Mouse (Mus musculus) frontal cortex, postnatal 36 days (tissue): ENCODE measurements around the gene Capn8.
A peak's percentile ranks its signal among the peaks of the same experiment; 100 is the strongest.

Source experiments
- DNase-seq, 2 experiments: peaks; one replicate each; pipeline ENCODE4 v3.0.0; 2022; ENCODE audit warnings: low spot score in 2 of 2

The Capn8 gene

DNA sequence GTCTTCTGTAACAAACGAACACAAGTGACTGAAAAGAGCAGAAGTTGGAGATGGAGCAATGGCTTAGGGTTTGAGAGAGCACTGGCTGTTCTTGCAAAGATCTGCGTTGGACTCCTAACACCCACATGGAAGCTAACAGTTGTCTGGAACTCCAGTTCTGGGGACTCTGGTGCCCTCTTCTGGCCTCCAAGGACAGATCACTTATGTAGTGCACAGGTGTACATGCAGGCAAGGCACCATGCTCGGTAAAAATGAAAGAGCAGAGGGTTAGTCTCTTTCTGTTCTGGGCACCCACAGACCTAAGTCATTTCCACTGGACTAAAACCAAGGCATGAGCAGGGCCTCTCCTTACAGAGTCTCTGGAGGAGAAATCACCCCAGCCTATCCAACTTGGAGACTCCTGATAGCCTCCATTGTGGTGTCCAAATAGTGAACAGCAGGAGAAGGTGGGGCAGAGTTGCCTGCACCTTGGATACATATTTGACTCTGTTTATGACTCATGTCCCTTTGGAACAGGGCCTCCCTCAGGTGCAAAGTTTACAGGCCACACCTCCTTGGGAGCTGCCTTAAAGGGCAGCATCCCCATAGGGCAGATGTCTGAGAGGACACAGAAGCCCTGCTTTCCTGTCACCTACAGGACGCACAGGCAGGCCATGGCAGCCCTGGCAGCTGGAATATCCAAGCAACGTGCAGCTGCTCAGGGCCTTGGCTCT is at the start of gene Capn8:
Gene Capn8 (plus strand): TSS at position 600 of the 713 bp plus-strand sequence.
- DNase-seq = no peak

DNA sequence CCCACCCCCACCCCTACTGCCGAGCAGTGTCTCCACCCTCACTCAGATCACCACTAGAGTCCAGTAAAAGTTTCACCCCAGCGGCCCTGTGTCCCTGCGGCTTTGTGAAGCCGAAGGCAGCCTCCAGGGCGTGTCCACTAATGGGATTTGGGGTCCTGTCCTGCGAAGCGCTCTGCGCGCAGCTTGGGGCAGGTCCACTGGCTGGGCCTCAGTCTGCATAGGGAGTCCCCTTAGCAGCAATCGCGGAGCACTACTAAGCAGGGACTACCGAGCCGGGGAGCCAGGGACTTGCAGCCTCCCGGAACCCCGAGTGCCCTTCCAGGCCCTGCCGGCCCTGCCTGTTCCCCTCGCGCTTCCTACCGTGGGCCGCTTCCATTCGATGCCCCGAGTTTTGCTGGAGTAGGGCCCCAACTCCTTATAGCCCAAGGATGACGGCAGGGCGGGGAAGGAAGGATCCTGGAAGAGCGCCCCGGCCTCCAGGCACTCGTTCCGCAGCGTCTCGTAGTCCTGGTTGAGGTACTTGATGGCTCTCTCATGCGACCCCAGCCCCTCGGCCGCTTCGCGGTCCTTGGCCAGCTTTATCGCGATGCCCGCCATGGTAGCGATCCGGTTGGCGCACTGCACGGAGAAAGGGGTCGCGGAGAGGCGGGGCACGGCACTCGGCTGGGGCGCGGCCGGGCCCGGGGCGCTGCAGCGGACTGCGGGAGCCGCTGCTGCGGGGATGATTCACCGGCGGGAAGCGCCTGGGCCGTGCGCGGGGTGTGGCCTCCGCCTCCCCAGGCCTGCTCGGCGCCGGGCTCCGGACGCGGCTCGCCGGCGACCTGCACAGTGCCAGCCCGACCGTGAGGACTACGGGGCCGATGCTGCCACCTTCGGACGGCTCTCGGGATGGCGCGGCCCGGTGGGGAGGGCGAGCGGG is 47.8 kb upstream of the Capn8 start, which contains the start of gene Capn2:
Gene Capn2 (minus strand): TSS at position 851 of the 919 bp plus-strand sequence.
- DNase-seq = peak; percentile 70 to 71

DNA sequence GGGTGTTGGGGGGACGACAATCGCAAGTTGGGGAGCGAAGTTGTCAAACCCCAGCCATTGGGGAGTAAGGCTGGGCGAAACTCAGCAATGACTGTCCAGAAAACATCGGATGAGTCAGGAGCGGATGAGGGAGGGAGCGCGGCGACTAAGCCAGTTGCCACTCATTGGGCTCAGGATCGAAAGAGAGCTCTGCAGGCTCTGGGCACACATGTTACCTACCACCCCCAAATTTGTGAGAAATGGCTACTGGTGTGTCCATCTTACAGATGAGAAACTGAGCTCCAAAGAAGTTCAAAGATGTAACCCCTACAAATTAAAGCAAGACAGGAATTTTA is 47.2 kb upstream of the Capn8 start:
- no peak for DNase-seq

DNA sequence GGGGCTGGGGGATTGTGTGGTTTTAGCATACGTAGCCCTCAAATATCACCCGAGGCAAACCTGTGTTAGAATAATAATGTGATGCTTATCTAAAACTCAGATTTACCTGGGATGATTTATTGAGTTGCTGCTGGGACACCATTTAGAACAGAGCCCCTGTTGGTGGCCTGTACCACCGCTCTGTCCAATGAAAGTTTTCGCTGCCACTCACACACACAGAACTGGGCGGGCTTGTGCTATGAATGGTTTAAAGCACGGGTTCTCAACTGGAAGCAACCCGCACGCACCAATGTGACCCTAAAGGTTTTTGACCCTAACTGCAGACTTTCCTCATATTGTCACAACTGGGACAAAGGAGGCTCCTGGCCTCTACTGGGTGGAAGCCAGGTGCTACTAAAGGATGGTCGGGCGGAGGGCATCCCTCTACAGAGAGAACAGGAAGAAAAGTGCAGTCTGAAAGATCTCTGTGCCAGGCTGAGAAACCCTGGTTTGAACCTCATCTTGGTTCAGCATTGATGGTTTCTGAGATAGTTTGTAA is 46.6 kb upstream of the Capn8 start:
- no peak for DNase-seq

DNA sequence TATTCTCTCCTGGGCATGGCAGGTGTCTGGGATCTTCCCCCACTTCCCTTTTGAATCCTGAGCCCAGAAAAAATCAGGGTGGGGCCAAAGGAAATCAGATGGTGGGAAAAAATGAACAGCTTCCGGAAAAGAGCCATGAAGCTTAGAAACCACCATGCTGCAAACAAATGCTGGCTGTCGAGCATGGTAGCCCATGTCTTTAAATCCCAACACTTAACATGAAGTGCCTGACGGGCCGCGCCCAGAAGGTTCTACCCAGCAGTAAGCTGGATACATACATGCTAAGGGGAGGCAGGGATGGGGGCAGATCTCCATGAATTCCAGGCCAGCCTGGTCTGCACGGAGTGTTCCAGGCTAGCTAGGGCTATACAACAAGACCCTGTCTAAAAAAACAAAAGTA is 46.0 kb upstream of the Capn8 start:
- no peak for DNase-seq

DNA sequence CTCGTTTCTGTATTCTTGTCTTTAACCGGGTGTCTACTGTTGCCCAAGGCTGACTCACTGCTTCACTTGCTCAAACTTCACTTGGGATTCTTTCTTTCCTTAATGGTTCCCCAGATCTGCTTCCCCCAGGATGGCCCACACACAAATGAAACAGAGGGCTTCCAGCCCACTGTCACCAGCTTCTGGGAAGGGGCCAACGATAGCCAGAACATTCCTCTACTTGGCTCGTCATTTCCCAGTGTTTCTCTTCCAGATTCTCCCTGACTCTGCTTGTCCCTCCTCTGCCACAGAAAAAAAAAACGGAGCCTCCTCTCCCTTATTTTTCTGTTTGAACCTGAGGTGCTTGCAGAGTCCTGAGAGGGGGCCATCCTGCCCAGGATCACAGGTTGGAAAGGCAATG is 45.5 kb upstream of the Capn8 start:
- DNase-seq = no peak

DNA sequence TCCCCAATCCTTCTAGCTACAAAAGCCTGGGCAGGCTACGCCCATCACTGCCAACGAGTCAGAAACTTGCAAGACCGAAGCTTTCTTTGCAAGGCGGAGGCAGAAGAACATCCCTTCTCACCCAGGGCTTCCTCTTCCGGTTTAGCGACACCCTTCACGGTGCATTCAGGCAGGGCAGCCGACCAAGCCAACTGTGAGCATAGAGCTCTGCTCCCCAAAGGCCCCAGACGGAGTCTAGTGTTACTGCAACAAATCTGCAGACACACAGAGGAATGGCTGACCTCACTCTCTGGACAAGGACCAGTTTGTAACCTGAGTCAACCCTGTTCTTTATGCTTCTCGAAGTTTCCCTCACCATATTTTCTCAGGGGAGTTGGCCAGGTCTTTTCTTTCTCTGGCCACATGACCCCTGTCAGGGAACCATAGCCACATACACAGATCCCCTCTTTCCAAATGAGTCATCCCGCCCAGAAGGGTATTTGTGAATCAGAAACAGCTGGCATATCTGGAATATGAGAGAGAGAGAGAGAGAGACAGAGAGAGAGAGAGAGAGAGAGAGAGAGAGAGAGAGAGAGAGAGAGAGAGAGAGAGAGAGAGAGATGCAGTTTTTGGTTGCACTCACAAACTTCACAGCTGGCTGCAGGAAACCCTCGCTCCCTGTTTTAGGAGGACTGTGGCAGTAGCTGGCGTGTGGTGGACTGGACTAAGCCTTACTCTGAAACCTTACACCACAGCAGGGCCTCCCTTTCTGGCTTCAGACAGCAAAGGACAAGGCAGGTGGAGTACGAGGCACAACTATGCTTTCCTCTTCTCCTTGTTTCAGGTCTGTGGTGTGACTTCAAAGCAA is 44.5 kb upstream of the Capn8 start:
- no peak for DNase-seq

DNA sequence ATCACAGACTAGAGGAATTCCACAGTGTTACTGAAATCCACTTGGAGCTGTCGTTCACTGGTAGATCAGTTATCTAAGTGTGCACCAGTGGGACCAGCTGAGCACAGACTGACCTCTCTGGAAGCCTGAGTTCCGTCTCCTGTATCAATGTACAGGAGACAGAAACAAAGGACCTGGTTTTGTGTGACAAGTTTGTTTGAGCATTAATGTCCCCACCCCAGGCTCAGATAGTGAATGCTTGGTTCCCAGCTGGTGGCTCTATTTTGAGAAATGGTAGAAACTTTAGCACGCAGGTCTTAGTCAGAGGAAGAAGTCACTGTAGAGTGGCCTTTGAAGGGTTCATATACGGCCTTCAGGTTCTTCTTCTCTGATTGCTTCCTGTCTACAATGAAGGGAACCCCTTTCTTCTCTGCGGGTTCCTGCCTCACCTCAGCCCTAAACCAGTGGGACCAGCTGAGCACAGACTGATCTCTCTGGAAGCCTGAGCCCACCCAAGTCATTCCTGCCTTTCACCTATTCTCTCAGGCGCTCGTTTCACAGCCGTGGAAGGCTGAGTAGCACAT is 43.8 kb upstream of the Capn8 start:
- DNase-seq = no peak

DNA sequence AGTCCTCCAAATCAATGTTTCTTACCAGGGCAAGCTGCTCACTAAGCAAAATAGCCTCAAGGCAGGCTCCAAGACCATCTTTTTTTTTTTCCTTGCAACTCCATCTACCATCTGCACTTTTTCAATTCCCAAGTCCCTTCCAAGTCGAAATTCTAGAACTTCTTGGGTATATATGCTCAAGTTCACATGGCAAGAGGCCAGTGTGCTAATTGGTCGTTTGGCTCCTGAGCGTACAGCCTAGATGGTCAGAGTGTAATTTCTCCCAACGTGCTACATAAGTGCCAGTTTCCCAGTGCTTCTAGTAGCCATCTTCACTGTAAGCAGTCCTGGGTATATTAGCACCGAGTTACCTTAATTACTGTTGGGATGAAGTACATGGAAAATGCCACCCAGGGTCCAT is 41.8 kb upstream of the Capn8 start:
- DNase-seq = no peak

DNA sequence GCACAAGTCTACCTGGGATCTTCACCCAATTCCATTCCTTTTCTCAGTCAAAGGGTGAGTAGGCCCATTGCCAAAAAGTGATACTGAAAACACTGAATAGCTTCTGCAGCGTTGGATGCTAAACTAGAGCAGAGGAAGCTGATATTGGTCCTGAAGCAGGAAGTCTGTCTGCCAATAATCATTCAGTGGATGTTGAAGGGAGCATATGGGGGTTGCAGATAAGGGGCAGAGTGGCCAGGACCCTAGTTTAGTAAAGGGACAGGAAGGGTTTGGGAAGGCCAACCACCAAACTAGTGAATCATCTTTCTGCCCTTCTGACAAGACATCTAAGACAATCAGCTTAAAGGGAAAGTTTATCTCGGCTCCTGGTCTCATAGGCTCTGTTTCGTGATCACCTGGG is 41.1 kb upstream of the Capn8 start:
- no peak for DNase-seq

DNA sequence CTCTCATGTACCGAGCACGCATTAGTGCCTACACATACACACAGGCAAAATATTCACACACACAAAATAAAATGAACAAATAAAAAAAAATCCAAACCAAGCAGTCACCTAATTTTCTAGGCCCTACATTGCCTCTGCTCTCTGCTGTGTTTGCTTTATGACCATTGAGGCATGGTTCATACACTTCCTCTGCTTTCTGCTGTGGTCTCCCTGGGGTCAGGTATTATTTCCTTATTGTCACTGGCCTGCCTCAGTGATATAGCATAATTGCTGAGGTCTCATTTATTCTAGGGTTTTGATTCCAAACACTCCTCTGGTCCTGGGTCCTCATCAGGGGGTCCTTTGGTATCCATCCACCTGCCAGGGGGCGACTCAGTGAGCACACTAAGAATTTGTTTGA is 39.2 kb upstream of the Capn8 start:
- DNase-seq = no peak

DNA sequence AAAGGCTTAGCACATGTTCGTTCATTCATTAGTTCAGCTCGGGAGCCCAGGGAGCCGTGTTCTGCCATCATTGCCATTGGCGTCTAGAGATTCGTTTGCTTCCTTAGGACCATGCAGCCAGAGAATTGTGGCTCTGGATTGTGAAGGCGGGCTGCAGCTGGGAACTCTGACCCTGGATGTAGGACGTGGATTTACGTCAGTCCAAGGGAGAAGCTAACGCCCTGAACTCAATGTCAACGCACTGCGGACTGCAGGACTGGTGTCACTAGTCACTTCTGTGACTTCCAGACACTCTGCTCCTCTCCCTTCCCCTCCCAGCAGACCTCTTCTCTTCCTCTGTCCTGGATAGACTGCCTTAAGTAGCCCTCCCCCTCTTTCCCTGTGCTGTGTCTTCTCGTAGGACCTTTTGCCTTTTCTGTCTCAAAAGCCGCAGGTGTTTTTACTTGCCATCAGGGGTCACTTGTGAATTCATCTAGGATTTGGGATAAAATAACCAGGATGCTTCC is 37.5 kb upstream of the Capn8 start:
- DNase-seq = no peak

DNA sequence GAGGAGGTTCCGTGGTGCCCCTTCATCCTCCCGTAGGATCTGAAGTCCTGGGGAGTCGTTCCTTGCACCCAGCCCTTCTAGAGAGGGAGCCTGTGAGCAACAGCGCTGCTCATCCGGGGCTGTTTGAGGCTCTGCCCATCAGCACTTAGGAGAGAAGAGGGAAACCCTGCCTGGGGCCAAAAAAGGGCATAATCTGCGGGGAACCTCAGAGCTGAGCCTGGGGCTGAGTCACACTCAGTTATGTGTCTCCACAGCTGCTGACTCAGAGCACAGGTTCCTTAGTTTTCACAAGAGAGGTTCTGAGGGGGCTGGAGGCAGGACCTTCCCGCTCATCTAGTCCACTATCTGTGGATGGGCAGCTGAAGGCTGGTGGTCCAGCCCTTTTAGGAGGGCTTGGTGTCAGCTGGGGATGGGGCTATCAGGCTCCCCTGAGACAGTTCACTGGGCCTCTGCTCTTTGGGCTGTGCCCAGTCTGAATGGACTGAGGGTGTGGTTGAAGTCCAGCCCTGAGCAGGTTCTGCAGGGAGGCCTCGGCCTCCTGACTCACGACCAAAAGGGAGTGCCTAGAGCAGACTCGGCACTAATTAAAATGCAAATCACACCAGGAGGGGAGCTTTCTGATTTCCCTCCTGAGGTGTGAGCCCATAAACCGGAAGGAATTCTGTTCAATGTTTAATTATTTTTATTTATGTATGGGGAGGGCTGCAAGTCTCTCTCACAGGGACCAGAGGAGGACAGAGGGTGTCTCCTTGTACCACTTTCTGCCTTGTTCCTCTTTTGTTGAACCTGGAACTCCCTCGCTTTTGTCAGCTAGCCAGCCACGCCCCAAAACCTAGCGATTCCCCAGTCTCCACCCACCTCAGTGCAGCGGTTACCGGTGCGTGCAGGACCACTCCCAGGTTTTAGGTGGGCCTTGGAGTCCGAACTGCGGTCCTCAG is 36.6 kb upstream of the Capn8 start:
- peak in 1 of 2 experiments; percentile 26 for DNase-seq

DNA sequence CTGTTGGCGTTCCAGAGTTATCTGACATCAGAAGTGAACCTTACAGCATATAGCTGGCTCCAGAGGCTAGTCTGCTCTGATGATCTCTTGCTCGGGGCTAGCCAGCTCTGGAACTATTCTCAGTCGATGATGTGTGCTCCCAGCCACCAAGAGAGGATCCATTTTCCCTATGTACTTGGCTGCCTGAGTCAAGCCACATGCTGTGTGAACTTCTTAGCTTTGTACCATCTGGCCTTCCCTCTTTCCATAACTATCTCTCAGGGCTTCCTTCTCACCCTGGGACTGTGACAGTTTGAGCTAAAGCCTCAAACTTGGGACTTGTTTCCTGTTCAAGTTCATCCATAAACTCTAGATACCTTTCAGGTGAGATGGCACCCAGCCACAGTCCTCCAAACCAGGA is 31.2 kb upstream of the Capn8 start:
- DNase-seq = no peak

DNA sequence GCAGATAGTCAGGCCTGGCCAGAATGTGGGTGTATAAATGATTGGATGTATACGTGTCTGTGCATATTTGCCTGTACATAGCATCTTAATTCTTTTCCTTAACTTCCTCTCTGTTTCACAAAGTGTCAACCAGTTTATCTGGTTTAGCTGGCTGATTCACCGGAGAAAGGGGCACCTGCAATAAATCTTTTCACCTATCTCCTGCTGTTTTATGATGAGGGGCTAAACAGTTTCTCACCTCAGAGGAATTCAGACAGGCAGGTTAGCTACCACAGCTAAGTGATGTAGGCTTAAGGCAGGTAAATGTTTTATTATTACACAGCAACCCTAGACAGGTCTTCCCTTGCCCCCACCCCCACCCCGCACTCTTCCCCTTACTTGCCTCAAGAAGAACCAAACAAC is 29.7 kb upstream of the Capn8 start:
- no peak for DNase-seq

DNA sequence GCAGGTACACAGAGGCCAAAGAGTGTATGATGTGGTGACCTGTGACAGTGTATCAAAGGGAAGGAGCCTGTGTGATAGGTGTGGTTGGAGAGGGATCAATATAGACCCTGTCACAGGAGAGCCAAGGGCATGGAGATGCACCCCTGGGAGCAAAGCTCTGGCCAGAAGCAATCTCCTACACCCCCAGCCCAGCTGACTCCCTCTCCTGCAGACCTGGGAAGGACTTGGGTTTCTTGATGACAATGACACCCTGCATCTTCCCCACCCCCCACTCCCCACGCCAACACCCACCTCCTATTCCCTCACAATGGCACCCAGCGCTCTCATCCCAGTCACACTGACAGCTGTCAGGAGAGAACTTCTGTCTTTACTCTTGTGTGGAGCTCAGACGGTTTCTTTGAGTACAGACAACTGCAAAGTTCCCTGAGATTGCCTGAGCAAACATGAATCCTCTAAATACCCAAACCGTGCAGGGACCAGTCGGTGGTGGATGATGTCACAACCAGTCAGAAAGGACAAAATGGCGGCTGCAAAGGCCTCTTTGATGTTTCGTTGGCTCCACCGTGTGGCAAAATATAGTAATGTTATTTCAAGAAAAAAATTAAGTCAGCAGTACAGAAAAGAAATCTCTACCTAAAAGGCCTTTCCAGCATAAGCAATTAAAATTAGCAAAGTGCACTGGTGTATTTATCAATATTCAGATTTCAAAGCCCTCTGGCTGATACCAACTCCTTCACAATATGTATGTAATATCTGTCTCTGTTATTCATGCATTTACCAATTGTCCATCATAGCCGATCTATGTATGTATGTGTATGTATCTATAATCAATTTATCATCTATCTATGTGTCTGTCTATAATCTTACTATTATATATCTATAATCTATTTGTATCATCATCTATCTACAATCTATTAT is 25.5 kb upstream of the Capn8 start:
- DNase-seq = peak; percentile 66 to 88

DNA sequence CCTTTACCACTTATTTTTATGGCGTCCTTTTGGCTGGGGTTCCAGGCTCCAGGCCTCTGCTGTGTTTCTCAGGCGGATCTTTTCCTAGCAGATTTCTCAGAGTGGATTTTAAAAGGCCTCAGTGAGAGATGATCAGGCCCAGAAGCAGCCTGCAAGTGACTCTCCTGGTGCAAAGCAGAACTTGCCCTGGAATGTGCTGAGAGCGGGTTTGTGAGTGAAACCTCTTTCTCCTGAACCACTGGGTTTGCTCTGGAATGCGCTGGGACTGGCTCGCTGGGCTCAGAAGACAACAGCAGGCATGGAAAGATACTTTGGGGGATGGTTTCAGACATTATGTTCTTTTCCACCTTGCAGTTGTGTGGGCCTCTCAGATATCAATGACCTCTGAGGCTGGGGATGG is 22.7 kb upstream of the Capn8 start:
- DNase-seq = no peak

DNA sequence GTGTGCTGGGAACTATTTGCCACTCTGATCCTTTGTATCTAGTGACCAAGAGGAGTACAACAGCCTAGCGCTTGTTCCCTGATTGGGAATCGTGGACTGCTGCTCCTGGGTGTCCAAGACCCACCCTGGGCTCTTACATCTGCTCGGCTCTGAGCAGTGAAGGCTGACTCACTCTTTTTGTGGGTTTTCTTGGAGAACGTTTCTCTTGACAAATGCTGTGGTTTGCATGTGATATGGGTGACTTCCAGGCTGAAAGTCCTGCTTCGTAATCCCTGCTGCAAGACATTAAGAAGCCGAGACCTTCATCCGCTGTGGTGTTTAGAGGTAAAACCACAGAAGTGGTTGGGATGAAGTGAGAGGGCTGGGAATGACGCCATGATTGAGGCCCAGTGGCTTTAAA is 21.7 kb upstream of the Capn8 start:
- DNase-seq = no peak

DNA sequence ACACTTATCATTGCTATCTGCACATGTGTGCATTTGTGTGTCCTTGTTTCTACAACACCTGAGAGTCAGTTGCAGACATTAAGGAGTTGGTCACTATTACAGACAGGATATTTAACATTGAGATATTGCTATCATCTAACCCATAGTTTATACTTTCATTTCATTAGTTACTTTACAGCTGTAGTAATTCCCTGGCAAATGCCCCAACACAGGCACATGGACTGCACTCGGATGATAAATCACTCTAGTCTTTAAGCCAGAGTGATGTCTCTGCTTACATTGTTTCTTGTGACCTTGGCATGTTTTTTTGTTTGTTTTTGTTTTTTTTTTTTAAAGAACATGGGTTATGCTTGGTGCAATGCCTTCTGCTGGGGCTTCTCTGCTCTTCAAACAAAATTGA is 20.9 kb upstream of the Capn8 start:
- DNase-seq = no peak
